In genomic region chr11:101163476-101164350, GRCm38 (mm10) we compare ENCODE assay signal across 8 mouse cellular contexts. TPM values are rescaled to one million over a fixed set of nuclear protein-coding genes. Genes with fewer than 3 reads are reported as not detected.
DNase-seq lines count a peak whose midpoint lies in the region; ATAC-seq and TF ChIP-seq lines count a peak whose summit lies in the region.

No protein-coding gene starts in this region.

- H3K4me3 ChIP-seq in heart, embryonic 10.5 days, result peak overlapping the region; percentile 57
- H3K4me3 ChIP-seq in forebrain, embryonic 13.5 days, result peak overlapping the region; percentile 30
- peak overlapping the region; percentile 16 for H3K4me3 ChIP-seq in kidney, postnatal 0 days (replicated peaks; ENCODE audit: low read depth, low read length)

- DNase-seq in heart, embryonic 10.5 days (ENCODE audit: low spot score), result no peak
- no peak for DNase-seq in heart, postnatal 4 days
- DNase-seq in kidney, postnatal 0 days (ENCODE audit: low spot score), result no peak
- peak; percentile 47 for DNase-seq in neural tube, embryonic 10.5 days (ENCODE audit: extremely low spot score, low spot score)
- no peak for DNase-seq in layer of hippocampus, adult 8-10 months (ENCODE audit: low spot score in 2 of 2)
- DNase-seq in left cerebral cortex, adult 9 months (ENCODE audit: low spot score in 2 of 2), result no peak
- no peak for DNase-seq in ovary, adult 18-20 months (ENCODE audit: low spot score)

- H3K36me3 ChIP-seq in heart, embryonic 10.5 days, result peaks cover 56% of the 10 kb centered on the region
- peaks cover 38% of the 10 kb centered on the region for H3K36me3 ChIP-seq in forebrain, embryonic 13.5 days (ENCODE audit: poor library complexity, severe bottlenecking)
- peaks cover 39% of the 10 kb centered on the region for H3K36me3 ChIP-seq in kidney, postnatal 0 days (ENCODE audit: insufficient read depth, low read length)

- no peak for ATAC-seq in forebrain, embryonic 13.5 days
- peak; percentile 30; the same call in 1 of the 2 replicates for ATAC-seq in kidney, postnatal 0 days (replicated peaks; ENCODE audit: low FRiP score, low read depth)

- no peaks in the 10 kb centered on the region for H3K9me3 ChIP-seq in heart, embryonic 10.5 days
- no peaks in the 10 kb centered on the region for H3K9me3 ChIP-seq in forebrain, embryonic 13.5 days (replicated peaks)
- no peaks in the 10 kb centered on the region for H3K9me3 ChIP-seq in kidney, postnatal 0 days (replicated peaks; ENCODE audit: low read length)

- H3K27ac ChIP-seq in heart, embryonic 10.5 days, result peak overlapping the region; percentile 60
- no peak overlapping the region for H3K27ac ChIP-seq in forebrain, embryonic 13.5 days
- H3K27ac ChIP-seq in kidney, postnatal 0 days, result no peak overlapping the region

- H3K9ac ChIP-seq in forebrain, embryonic 13.5 days, result peak overlapping the region; percentile 17; the same call in 1 of the 2 replicates
- no peak overlapping the region for H3K9ac ChIP-seq in kidney, postnatal 0 days (ENCODE audit: low read depth, low read length)

- TF ChIP-seq CTCF in kidney, postnatal 0 days (IDR thresholded peaks at IDR 0.05; ENCODE audit: low read depth), result no peak

- peaks cover 39% of the 10 kb centered on the region for H3K4me1 ChIP-seq in heart, embryonic 10.5 days
- peaks cover 13% of the 10 kb centered on the region; the same call in 1 of the 2 replicates for H3K4me1 ChIP-seq in forebrain, embryonic 13.5 days
- H3K4me1 ChIP-seq in kidney, postnatal 0 days (replicated peaks; ENCODE audit: insufficient read depth, low read length), result peaks cover 19% of the 10 kb centered on the region

- peak overlapping the region; percentile 54 for H3K4me2 ChIP-seq in forebrain, embryonic 13.5 days
- H3K4me2 ChIP-seq in kidney, postnatal 0 days (ENCODE audit: low read length), result peak overlapping the region; percentile 51

- peaks cover 82% of the 10 kb centered on the region for H3K27me3 ChIP-seq in heart, embryonic 10.5 days (ENCODE audit: insufficient read depth, poor library complexity, severe bottlenecking)
- peaks cover 74% of the 10 kb centered on the region for H3K27me3 ChIP-seq in forebrain, embryonic 13.5 days
- H3K27me3 ChIP-seq in kidney, postnatal 0 days (ENCODE audit: insufficient read depth, low read length), result no peaks in the 10 kb centered on the region; the same call in 1 of the 2 replicates

- 17% methylated on average over 47 of the region's 49 CpGs for WGBS in heart, embryonic 10.5 days
- WGBS in forebrain, embryonic 13.5 days, result 9% methylated on average over 49 of the region's 49 CpGs
- whole genome bisulfite sequencing in kidney, postnatal 0 days, result 41% methylated on average over 46 of the region's 49 CpGs

RNA-seq across cellular contexts. Expression of gene Cntnap1, which starts 6.6 kb away (rescaled TPM):
- 0.39 and 0.44 TPM in 2 replicates for polyA plus RNA-seq in heart, embryonic 10.5 days (2016; fragmentation: Nextera tagmentation; extraction: Ambion mirVana)
- total RNA-seq in heart, postnatal 4 days (2021), result 1 to 10 TPM; 1.5 to 1.6 TPM
- polyA plus RNA-seq in forebrain, embryonic 13.5 days (2015; fragmentation: Nextera tagmentation; extraction: Ambion mirVana), result 0.36 and 0.42 TPM in 2 replicates
- 0.75 and 0.78 TPM in 2 replicates for polyA plus RNA-seq in kidney, postnatal 0 days (2015; fragmentation: Nextera tagmentation; extraction: Ambion mirVana)
- 100 to 1,000 TPM; 157 to 185 (median 168) TPM for total RNA-seq in layer of hippocampus, adult 8-10 months (2022)

RNA-seq across cellular contexts. Expression of gene Plekhh3, which starts 7.4 kb away (rescaled TPM):
- 5.6 and 6.4 TPM in 2 replicates for polyA plus RNA-seq in heart, embryonic 10.5 days (2016; fragmentation: Nextera tagmentation; extraction: Ambion mirVana)
- 10 to 100 TPM; 23.1 to 27.3 TPM for total RNA-seq in heart, postnatal 4 days (2021)
- polyA plus RNA-seq in forebrain, embryonic 13.5 days (2015; fragmentation: Nextera tagmentation; extraction: Ambion mirVana), result 4.5 and 6.4 TPM in 2 replicates
- 14.1 and 16.6 TPM in 2 replicates for polyA plus RNA-seq in kidney, postnatal 0 days (2015; fragmentation: Nextera tagmentation; extraction: Ambion mirVana)
- total RNA-seq in layer of hippocampus, adult 8-10 months (2022), result 10 to 100 TPM; 13.6 to 16.9 (median 15.6) TPM

RNA-seq across cellular contexts. Expression of gene Tubg2, which starts 8.0 kb away (rescaled TPM):
- polyA plus RNA-seq in heart, embryonic 10.5 days (2016; fragmentation: Nextera tagmentation; extraction: Ambion mirVana), result 3.0 and 4.2 TPM in 2 replicates
- total RNA-seq in heart, postnatal 4 days (2021), result 1 to 10 TPM; 6.6 to 7.0 TPM
- 14.6 and 16.4 TPM in 2 replicates for polyA plus RNA-seq in forebrain, embryonic 13.5 days (2015; fragmentation: Nextera tagmentation; extraction: Ambion mirVana)
- 4.3 and 4.9 TPM in 2 replicates for polyA plus RNA-seq in kidney, postnatal 0 days (2015; fragmentation: Nextera tagmentation; extraction: Ambion mirVana)
- total RNA-seq in layer of hippocampus, adult 8-10 months (2022), result 10 to 100 TPM; 32.9 to 43.5 (median 38.2) TPM

RNA-seq across cellular contexts. Expression of gene Ccr10, which starts 11.5 kb away (rescaled TPM):
- polyA plus RNA-seq in heart, embryonic 10.5 days (2016; fragmentation: Nextera tagmentation; extraction: Ambion mirVana), result 0.16 and 0.19 TPM in 2 replicates
- total RNA-seq in heart, postnatal 4 days (2021), result not detected
- 0.10 TPM in 1 of 2 replicates, not detected in the other for polyA plus RNA-seq in forebrain, embryonic 13.5 days (2015; fragmentation: Nextera tagmentation; extraction: Ambion mirVana)
- 0.36 and 0.45 TPM in 2 replicates for polyA plus RNA-seq in kidney, postnatal 0 days (2015; fragmentation: Nextera tagmentation; extraction: Ambion mirVana)
- total RNA-seq in layer of hippocampus, adult 8-10 months (2022), result under 1 TPM; 0.31 to 0.50 (median 0.35) TPM

RNA-seq across cellular contexts. Expression of gene Tubg1, which starts 44.0 kb away (rescaled TPM):
- polyA plus RNA-seq in heart, embryonic 10.5 days (2016; fragmentation: Nextera tagmentation; extraction: Ambion mirVana), result 103 and 110 TPM in 2 replicates
- 10 to 100 TPM; 53.5 to 53.7 TPM for total RNA-seq in heart, postnatal 4 days (2021)
- polyA plus RNA-seq in forebrain, embryonic 13.5 days (2015; fragmentation: Nextera tagmentation; extraction: Ambion mirVana), result 108 and 112 TPM in 2 replicates
- 48.4 and 56.7 TPM in 2 replicates for polyA plus RNA-seq in kidney, postnatal 0 days (2015; fragmentation: Nextera tagmentation; extraction: Ambion mirVana)
- total RNA-seq in layer of hippocampus, adult 8-10 months (2022), result 10 to 100 TPM; 39.8 to 43.9 (median 43.3) TPM
